Mouse (Mus musculus) CH12.LX (cell line): ENCODE measurements around the gene Rps25.

Experiments
- CTCF ChIP-seq, 2 experiments: IDR thresholded peaks in 1 of 2; conservative IDR thresholded peaks in 1 of 2; 2 replicates each; pipeline ENCODE4 v1.5.1; 2011 to 2012; ENCODE audit warnings: low read depth in 2 of 2, low read length in 2 of 2, improper control_type of control experiment in 1 of 2, inconsistent platforms in 1 of 2, mild to moderate bottlenecking in 1 of 2, moderate library complexity in 1 of 2
- POLR2A ChIP-seq: IDR thresholded peaks from 2 replicates; pipeline ENCODE4 v1.6.1; 2011; ENCODE audit warnings: low read depth, mild to moderate bottlenecking, improper control_type of control experiment, low read length
- ZNF384 ChIP-seq: IDR thresholded peaks from 2 replicates; pipeline ENCODE4 v1.6.1; 2012; ENCODE audit warnings: low read depth, low read length, improper control_type of control experiment, inconsistent platforms

DNA sequence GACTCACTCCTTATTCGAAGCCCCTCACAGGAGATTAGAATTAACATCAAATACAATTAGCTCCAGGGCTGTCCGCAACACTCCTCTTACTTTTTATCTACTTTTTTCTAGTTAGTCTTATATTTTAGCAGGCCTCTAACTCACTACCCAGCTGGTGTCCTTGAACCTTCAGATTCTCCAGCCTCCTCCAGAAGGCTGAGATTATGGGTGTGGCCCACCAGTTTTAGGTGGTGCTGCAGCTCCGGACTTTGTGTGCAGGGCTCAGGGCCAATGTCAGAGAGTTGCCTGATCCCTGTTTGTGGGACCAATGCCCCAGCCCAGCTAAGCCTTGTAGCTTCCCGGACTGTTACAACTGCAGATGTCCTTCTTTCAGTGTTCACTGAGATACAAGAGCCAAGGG is 16.6 kb downstream of the Rps25 start:
- no peak for TF ChIP-seq CTCF (conservative IDR thresholded peaks at IDR 0.05 in 1 of 2, IDR thresholded peaks at IDR 0.05 in 1 of 2; ENCODE audit: low read depth in 2 of 2, low read length in 2 of 2)
- TF ChIP-seq POLR2A: no peak
- no peak for TF ChIP-seq ZNF384
